Mouse (Mus musculus) MEL (cell line): ENCODE measurements at regions not wholly inside any gene's neighbourhood (a gene's known extent, or its start where the extent isn't known, plus 50 kb on each side); places are given as distances from the start of the nearest gene placed in this dataset.

Experiments
- CTCF ChIP-seq, 3 experiments: IDR thresholded peaks in 2 of 3; conservative IDR thresholded peaks in 1 of 3; 2 replicates each; pipeline ENCODE4 v1.5.1; 2011 to 2012; ENCODE audit warnings: low read length in 3 of 3, low read depth in 2 of 3, mild to moderate bottlenecking in 2 of 3, improper control_type of control experiment in 1 of 3, inconsistent platforms in 1 of 3, mixed read lengths in 1 of 3, moderate library complexity in 1 of 3; ENCODE audit not compliant: control insufficient read depth in 1 of 3, insufficient read depth in 1 of 3, poor library complexity in 1 of 3, severe bottlenecking in 1 of 3
- MAZ ChIP-seq: IDR thresholded peaks from 2 replicates; pipeline ENCODE4 v1.6.1; 2012; ENCODE audit warnings: low read depth, mild to moderate bottlenecking, inconsistent platforms, low read length, improper control_type of control experiment
- POLR2A ChIP-seq, 2 experiments: IDR thresholded peaks; 2 replicates each; pipeline ENCODE4 v1.6.1; 2011 to 2012; ENCODE audit warnings: low read length in 2 of 2, mild to moderate bottlenecking in 2 of 2, control low read depth in 1 of 2, improper control_type of control experiment in 1 of 2, low read depth in 1 of 2, moderate library complexity in 1 of 2; ENCODE audit not compliant: control insufficient read depth in 1 of 2, insufficient read depth in 1 of 2, poor library complexity in 1 of 2
- RAD21 ChIP-seq: IDR thresholded peaks from 2 replicates; pipeline ENCODE4 v1.6.1; 2011; ENCODE audit warnings: mild to moderate bottlenecking, low read depth, low read length, improper control_type of control experiment

DNA sequence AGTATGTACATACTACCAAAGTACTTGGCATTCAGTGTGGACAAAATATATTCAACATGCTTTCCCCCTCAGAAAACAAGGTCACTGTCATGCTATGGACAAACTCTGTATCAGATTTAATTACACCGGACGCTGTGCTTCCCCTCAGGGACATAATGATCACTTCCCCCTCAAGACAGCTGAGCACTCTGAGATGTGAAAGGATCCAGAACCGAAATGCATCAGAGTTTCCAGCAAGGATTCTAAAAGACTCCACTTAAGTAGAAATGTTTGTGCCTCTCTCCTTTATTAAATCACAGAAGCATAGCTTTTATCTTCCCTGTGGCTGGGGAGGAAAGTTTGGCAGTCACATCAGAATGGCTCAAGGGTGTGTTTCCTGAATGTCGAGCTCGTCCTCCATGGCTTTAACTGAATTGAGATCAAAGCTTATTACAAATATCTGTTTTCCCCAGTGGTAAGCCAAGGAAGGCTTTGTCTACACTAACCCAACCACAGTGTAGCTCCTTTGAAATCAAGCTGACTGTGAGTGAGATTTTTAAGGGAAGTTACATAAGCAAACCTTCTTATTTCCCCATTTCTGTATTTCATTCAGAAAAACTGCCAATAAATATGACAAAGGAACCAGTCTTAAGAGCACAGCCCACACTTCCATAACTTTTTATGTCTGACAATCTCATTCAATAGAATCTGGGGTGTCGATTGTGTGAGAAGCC, 161.2 kb downstream of the Cth start:
- TF ChIP-seq CTCF (IDR thresholded peaks at IDR 0.05 in 2 of 3, conservative IDR thresholded peaks at IDR 0.05 in 1 of 3; ENCODE audit: control insufficient read depth in 1 of 3, insufficient read depth in 1 of 3, low read depth in 2 of 3, low read length in 3 of 3, poor library complexity in 1 of 3, severe bottlenecking in 1 of 3) (no peak), RAD21 (no peak), POLR2A (IDR thresholded peaks at IDR 0.05; ENCODE audit: control insufficient read depth in 1 of 2, insufficient read depth in 1 of 2, low read depth in 1 of 2, low read length in 2 of 2, poor library complexity in 1 of 2) (no peak), MAZ (no peak)
